Mouse (Mus musculus) stomach, embryonic 15.5 days (tissue): ENCODE measurements around the gene Ddx10. TPM values are rescaled to one million over a fixed set of nuclear protein-coding genes. Genes with fewer than 3 reads are reported as not detected.

Experiments
- ATAC-seq: fragments of 200-750 bp; cut with Nextera tagmentation; 2 replicates; pipeline ENCODE4 v1.8.0; 2017; ENCODE audit warnings: low read depth, moderate number of reproducible peaks, moderate TSS enrichment; ENCODE audit not compliant: insufficient read depth, low FRiP score
- H3K27ac ChIP-seq: fragments of 300-500 bp; sonication (generic); 2 replicates; pipeline ENCODE4 v1.5.1; 2015; ENCODE audit warnings: mild to moderate bottlenecking, inconsistent platforms
- H3K27me3 ChIP-seq: fragments of 300-500 bp; sonication (generic); replicated peaks from 2 replicates; pipeline ENCODE4 v1.6.1; 2015; ENCODE audit warnings: inconsistent platforms
- H3K36me3 ChIP-seq: fragments of 300-500 bp; sonication (generic); 2 replicates; pipeline ENCODE4 v1.6.1; 2015; ENCODE audit warnings: inconsistent platforms
- H3K4me1 ChIP-seq: fragments of 300-500 bp; sonication (generic); 2 replicates; pipeline ENCODE4 v1.6.1; 2015; ENCODE audit warnings: inconsistent platforms
- H3K4me2 ChIP-seq: fragments of 300-500 bp; sonication (generic); 2 replicates; pipeline ENCODE4 v1.6.1; 2015; ENCODE audit warnings: mild to moderate bottlenecking, inconsistent platforms
- H3K4me3 ChIP-seq: fragments of 300-500 bp; sonication (generic); replicated peaks from 2 replicates; pipeline ENCODE4 v1.5.1; 2015; ENCODE audit warnings: inconsistent platforms
- H3K9ac ChIP-seq: fragments of 300-500 bp; sonication (generic); 2 replicates; pipeline ENCODE4 v1.6.1; 2015; ENCODE audit warnings: inconsistent platforms
- H3K9me3 ChIP-seq: fragments of 300-500 bp; sonication (generic); 2 replicates; pipeline ENCODE4 v1.6.1; 2016; ENCODE audit warnings: inconsistent platforms
- WGBS: fragments of 180-500 bp; shearing (Covaris S2); methylation state at CpG from one replicate; pipeline ENCODE4 v1.1.7; 2015; 5-methylcytosine and 5-hydroxymethylcytosine counted together
- polyA plus RNA-seq: library from polyadenylated mRNA; unstranded; fragments of >200 nt; fragmentation: Nextera tagmentation; extraction: Ambion mirVana; gene quantifications from 2 replicates; pipeline ENCODE4 v1.2.1, GENCODE M21; 2015

Ddx10 gene
- polyA plus RNA-seq, 1 experiment from 2014 or later, result 24.2 TPM

DNA sequence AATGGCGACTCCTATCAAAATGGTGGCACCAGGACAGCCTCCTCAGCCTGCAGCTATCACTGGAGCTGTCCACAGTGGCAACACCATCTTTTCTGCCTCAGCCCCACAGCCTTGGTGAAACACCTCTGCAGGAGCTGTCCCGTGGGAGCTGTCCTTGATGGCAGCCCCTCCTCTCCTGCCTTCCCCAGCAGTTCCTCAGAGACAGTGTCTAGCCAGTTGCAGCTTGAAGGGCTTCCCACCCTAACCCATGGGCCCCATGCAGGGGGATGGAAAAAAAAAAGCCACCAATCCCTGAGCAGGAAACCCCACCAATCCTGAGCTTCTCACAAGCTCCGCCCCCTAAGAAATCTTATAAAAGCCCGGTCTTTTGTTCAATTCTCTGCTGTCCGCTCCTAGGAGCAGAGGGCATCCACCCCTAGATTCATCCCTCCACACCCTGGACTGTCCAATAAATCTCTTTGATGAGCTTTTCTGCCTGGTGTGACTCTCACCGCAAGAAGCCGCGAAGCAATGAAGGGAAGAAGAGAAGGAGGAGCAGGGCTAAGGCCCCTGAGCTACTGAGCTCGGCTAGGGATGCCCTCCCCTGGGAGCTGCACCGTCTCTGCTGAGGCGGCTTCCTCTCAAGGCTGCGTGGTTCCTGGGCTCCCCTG, 176.9 kb downstream of the Ddx10 start:
- Histone ChIP-seq H3K36me3 (no peaks in the 10 kb centered on the region), H3K4me2 (no peak overlapping the region), H3K27ac (no peak overlapping the region), H3K4me1 (no peaks in the 10 kb centered on the region), H3K4me3 (no peak overlapping the region), H3K9me3 (no peaks in the 10 kb centered on the region), H3K9ac (no peak overlapping the region), H3K27me3 (no peaks in the 10 kb centered on the region)
- ATAC-seq, result no peak
- 78% methylated on average over 12 of the region's 12 CpGs for WGBS

DNA sequence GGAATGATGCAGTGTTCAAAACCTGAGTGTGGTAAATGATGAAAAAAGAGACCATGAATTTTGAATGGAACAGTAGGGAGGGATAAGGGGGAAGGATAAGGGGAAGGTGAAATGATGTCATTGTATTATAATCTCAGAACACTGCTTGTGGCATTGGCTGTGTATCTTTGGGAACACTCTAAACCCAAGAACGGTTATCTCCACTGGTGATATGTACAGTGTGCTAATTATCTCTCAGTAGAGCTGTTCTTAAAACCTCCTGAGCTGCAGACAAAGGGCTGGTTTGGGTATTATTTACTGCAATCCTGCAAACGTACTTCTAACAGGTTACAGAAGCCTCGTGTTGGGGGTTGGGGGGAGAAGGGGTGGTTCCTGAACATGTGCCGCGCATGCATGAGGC, 179.7 kb downstream of the Ddx10 start:
- Histone ChIP-seq H3K27ac (no peak overlapping the region), H3K36me3 (no peaks in the 10 kb centered on the region), H3K4me3 (no peak overlapping the region), H3K4me2 (no peak overlapping the region), H3K9me3 (no peaks in the 10 kb centered on the region), H3K9ac (no peak overlapping the region), H3K27me3 (no peaks in the 10 kb centered on the region), H3K4me1 (no peaks in the 10 kb centered on the region)
- ATAC-seq, result no peak
- WGBS, result 86% methylated on average over 5 of the region's 5 CpGs

DNA sequence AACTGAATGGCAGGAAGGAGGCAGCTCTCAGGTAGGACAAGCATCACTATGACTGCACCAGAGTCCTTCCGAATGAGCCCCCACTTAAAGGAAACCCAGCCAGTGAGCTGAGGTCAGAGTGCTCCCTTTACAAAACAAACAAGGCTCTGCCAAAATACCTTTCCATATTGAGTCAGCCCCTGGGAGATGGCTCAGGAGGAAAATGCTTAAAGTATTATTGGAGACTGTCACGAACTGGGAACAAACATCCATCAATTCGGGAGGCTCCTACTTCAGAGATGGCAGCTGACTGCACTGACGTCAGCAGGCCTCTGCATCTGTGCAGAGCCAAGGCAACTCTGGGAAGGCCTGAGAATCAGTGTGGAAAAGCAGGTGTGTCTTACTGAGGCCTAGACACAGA, 181.4 kb downstream of the Ddx10 start:
- no peak overlapping the region for H3K4me2 ChIP-seq
- H3K4me1 ChIP-seq, result no peaks in the 10 kb centered on the region
- no peak overlapping the region for H3K4me3 ChIP-seq
- no peak for ATAC-seq
- H3K36me3 ChIP-seq, result no peaks in the 10 kb centered on the region
- H3K27me3 ChIP-seq, result no peaks in the 10 kb centered on the region
- WGBS, result 26% methylated on average over 4 of the region's 4 CpGs
- H3K9ac ChIP-seq, result no peak overlapping the region
- H3K27ac ChIP-seq, result no peak overlapping the region
- no peaks in the 10 kb centered on the region for H3K9me3 ChIP-seq

DNA sequence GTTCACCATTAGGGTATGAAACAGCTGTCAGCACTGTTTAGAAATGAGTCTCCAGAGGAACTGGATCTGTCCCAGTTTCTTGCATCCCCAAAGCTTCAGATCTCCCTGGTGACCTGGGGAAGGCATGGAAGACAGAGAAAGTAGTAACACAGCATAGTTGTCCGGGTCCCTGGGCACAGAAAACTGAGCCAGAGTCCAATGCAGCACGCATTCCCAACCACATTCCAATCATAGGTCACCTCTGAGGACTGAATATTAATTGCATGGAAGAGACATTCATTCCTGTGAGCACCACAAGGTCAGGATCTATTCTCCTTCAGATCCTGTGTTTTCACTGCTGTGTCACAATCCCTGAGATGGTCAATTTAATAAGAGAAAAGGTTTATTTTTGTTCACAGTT, 182.8 kb downstream of the Ddx10 start:
- Histone ChIP-seq H3K9ac (no peak overlapping the region), H3K9me3 (no peaks in the 10 kb centered on the region), H3K36me3 (no peaks in the 10 kb centered on the region), H3K4me3 (no peak overlapping the region), H3K4me1 (no peaks in the 10 kb centered on the region), H3K27ac (no peak overlapping the region), H3K4me2 (no peak overlapping the region), H3K27me3 (no peaks in the 10 kb centered on the region)
- no peak for ATAC-seq
- WGBS, result 51% methylated on average over 2 of the region's 2 CpGs

DNA sequence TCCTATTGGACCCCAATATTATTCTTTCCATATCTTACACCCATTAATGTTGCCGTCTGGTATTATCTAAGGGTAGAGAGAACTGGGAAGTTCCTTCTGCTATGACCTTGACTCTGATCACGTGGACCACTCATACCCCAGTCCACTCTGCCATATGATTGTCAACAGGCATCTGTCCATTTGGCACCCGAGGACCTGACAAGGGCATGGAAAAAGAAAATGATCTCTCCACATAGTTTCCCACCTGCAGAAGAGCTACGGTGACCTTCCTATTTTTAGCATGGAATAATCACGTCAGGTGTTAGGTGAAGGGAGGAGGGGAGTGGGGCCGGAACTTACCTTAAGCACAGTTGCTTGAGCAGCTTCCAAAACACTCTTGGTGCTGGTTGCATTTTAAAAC, 183.3 kb downstream of the Ddx10 start:
- H3K4me3 ChIP-seq, result no peak overlapping the region
- H3K9ac ChIP-seq, result no peak overlapping the region
- H3K27me3 ChIP-seq, result no peaks in the 10 kb centered on the region
- H3K4me2 ChIP-seq, result no peak overlapping the region
- no peaks in the 10 kb centered on the region for H3K9me3 ChIP-seq
- H3K27ac ChIP-seq, result no peak overlapping the region
- no peak for ATAC-seq
- H3K36me3 ChIP-seq, result no peaks in the 10 kb centered on the region
- WGBS, result 68% methylated on average over 6 of the region's 6 CpGs
- no peaks in the 10 kb centered on the region for H3K4me1 ChIP-seq

DNA sequence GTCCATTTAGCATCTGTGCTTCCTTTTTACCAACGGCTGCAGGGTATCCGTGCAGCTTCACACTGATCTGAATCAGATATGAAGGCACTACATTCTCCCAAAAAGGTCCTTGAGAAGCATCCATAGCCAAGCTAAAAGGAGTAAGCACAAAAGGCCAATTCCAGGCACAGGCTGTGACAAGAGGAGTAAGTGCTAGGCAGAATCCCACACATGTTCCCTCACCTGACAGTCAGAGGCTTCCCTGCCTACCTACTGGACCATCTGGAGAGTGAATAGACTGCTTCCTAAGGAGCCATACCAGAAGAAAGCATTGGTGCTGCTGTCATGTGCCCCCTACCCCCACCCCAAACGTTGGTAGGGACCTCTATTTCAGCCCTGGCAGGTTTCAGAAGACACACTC, 192.5 kb downstream of the Ddx10 start:
- Histone ChIP-seq H3K36me3 (no peaks in the 10 kb centered on the region), H3K4me3 (no peak overlapping the region), H3K27ac (no peak overlapping the region), H3K4me2 (no peak overlapping the region), H3K9ac (no peak overlapping the region), H3K27me3 (no peaks in the 10 kb centered on the region), H3K4me1 (no peaks in the 10 kb centered on the region), H3K9me3 (no peaks in the 10 kb centered on the region)
- no peak for ATAC-seq
- WGBS, result 59% methylated on average over 3 of the region's 3 CpGs

Other genes starting within 250 kb of the Ddx10 start
- 7.6 TPM in 2 replicates for gene Exph5, start 53.6 kb upstream of the Ddx10 start, polyA plus RNA-seq
- gene Kdelc2, start 136.0 kb upstream of the Ddx10 start, polyA plus RNA-seq, result 30.9 and 31.0 TPM in 2 replicates
- gene 4930550C14Rik, start 154.3 kb upstream of the Ddx10 start, polyA plus RNA-seq, result 0.55 and 1.0 TPM in 2 replicates